Mouse (Mus musculus): ENCODE results near the gene Ceacam18.

DNA sequence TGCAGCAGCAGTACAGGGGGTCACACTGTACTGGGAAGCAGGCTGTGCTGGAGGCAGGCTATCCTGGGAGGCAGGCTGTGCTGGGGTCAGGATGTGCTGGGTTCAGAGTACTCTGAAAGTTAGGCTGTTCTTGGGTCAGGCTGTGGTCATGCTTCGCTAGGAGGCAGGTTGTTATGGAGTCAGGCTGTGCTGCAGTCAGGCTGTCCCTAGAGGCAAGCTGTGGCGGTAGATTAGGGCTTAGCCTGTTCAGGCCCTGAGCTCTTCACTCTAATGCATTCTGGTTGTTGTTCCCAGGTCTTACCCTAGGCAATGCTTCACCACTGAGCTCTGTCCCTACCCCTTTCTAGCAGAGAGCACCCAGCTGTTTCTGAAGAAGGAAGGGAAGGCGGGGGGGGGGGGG, 9.4 kb upstream of the Ceacam18 start:
- no peak for TF ChIP-seq CTCF (IDR thresholded peaks at IDR 0.05)
- TF ChIP-seq EP300 (IDR thresholded peaks at IDR 0.05) = no peak
